Mouse (Mus musculus): ENCODE measurements around the gene Ccpg1.

Ccpg1 gene

DNA sequence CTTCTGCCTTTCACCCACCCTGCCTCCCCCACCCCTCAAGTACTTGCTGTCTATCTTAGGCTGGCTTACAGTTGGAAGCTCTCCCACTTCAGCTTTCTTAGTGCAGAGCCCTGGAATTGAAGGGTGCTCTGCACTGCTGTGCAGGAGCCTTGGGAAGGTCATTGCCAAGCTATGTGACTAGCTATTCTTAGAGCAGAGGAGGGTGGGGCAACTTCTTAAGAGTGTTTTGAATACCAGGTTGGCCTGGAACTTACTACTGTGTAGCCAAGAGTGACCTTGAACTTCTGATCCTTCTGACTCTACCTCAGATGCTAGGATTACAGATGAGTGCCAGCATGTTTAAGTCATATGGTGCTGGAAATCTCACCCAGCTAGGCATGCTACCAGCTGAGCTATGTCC is 10.9 kb downstream of the Ccpg1 start:
- DNase-seq (ENCODE audit: low spot score), result no peak

DNA sequence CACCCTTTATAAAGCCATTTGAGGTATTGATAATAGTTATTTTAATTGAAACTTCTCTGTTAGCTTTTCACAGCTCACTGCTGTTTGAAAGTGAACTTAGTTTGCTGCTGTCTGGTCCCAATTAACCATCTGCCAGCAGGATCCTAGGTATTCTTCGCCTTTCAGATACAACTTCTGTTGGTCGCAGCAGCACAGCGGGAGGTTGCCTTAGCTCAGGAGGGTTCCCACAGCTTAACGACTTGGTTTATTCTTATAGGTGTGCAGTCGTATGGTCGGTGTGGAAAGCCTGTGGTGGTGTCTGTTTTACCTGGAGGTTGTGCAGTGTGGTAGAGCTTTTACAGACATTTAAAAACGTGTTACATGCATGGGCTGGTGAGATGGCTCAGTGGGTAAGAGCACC is 11.6 kb downstream of the Ccpg1 start:
- no peak for DNase-seq (ENCODE audit: low spot score)

DNA sequence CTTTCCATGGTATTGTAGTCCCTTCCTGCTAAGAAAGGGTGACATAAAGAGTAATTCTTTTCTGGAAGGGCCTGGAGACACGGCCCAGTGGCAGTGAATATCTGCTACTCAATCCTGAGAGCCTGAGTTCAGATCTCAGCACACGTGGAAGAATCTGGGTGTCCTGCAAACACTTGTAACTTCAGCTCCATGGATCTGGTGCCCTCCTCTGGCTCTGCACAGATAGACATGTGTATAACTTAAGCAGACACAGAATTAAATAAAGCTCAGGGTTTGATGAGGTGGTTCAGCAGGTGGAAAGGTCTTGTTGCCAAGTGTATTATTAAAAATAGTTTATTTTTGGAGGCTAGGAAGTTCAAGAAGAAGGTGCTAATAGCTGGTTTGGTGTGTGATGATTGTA is 15.3 kb downstream of the Ccpg1 start:
- no peak for DNase-seq (ENCODE audit: low spot score)

DNA sequence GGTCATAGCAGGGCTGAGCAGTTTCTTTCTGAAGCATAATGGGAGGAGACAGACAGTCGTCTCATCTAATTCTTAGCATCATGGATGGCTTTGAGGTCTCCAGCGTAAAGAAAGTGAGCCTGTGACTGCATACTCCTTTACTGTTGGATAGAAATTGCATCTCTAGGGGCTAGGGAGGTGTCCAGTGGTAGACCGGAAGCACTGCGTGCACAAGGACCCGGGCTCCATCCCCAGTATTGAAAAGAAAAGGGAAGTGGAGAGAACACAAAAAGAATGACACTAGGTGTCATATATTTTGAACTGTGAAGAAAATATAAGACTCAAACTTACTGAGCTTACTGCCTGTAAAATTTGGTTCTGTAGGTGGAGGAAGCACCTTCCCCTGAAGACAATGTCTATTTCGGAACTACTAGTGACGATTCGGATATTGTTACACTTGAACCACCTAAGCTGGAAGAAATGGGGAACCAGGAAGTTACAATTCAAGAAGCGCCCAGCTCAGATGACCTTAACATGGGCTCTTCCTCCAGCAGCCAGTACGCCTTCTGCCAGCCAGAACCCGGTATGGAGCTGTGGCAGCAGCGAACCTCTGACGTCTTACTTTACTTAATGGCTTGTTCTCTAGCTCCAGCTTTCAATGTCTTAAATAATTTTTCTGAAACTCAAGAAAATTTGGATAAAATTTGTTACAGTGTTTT is 16.2 kb downstream of the Ccpg1 start:
- no peak for DNase-seq (ENCODE audit: low spot score)

DNA sequence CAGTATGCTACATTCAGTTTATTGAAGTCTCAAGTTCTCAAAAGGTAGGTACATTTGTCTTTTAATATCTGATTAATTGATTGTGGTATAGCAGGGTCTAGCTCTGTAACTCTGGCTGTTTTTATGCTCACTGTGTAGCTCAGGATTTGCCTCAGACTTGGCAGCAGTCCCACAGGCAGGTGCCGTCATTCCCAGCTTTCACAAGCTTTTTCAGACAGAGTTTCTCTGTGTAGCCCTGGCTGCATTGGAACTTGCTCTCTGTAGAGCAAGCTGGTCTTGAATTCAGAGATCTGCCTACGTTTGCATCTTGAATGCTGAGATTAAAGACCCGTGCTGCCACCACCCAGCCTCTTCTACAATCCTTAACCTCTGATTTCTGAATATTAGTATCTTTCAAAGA is 16.9 kb downstream of the Ccpg1 start:
- DNase-seq (ENCODE audit: low spot score), result no peak

DNA sequence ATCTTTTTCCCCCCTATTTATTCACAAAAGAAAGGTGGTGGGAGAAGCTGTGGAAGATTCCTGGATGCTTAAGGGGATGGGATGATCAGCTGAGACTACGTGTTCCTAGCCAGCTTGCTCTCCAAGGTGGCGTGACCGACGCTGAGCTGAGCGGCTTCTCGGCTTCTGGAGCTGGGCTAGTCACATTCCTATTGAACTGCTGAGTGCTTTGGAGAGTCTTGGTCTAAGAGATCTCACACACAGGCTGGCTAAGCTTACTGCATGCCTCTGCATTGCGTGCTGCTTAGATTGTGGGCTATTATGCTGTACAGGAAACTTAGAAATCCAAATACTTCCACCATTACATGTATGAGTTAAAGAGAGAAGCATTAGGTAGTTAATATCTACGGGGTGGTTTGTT is 18.8 kb downstream of the Ccpg1 start:
- DNase-seq (ENCODE audit: low spot score), result no peak

DNA sequence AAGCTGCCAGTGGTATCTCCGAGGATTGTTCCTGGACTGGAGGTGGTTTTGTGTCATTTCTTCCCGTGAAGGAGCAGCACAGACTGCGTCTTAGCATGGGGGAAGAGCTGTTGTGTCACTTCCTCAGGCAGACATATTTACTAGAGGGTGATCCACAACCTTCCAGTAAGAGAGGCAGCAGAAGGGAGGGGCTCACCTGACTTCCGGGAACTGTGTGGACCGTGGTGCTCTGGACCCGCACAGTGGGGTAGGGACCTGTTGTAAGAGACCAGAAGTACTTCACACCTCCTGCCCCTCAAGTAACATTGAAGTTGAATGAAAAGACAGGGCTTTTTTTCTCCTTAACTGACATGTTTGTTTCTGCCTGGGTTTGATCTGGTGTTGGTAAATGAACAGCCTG is 19.9 kb downstream of the Ccpg1 start:
- DNase-seq (ENCODE audit: low spot score), result no peak

DNA sequence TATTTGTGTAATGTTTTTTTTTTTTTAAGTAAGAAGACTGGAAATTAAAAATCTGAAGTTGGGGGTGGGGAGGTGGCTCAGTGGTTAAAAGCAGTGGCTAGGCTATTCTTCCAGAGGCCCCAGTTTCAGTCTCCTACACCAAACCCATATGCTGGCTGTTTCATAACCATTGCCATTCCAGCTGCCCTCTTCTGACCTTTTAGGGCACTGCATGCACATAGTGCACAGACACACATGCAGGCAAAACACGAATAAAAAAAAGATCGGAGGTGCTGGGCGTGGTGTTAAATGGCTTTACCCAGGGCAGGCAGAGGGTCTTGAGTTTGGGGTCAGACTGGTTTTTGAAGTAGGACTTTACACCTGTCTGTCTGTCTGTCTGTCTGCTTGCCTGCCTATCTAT is 20.9 kb downstream of the Ccpg1 start:
- DNase-seq (ENCODE audit: low spot score), result no peak

DNA sequence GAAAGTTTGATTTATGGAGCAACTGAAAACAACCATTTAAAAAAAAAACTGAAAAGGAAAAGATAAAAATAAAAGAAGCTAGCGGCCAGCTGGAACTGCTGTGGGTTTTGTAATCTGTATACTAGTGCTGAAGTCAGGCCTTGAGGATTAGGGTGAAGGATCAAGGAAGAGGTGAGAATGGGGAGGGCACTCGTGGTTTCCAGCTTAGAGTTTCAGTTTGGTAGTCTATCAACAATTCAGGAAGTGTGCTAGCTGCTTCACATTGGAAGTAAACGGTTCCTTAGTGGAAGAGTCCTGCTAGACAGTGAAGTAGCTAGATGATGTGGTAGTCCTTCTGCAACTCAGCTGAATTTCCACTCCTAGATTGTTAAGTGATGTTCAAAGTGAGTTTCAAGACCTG is 23.2 kb downstream of the Ccpg1 start:
- no peak for DNase-seq (ENCODE audit: low spot score)

DNA sequence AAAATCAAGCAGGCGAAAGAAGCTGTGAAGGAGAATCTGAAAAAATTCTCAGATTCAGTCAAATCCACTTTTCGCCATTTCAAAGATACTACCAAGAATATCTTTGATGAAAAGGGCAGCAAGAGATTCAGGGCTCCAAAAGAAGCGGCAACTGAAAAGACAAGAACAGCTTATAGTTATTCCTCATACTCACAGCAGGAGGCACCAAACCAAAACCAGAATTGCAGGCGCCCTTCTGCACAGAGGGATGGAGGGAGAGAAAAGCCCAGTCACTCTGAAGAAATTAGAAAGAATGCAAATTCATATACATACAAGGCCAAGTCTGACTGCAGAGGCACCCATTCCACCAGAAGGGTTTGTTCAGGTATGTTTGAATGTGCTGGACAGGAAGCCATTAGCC is 27.4 kb downstream of the Ccpg1 start:
- DNase-seq (ENCODE audit: low spot score), result no peak

DNA sequence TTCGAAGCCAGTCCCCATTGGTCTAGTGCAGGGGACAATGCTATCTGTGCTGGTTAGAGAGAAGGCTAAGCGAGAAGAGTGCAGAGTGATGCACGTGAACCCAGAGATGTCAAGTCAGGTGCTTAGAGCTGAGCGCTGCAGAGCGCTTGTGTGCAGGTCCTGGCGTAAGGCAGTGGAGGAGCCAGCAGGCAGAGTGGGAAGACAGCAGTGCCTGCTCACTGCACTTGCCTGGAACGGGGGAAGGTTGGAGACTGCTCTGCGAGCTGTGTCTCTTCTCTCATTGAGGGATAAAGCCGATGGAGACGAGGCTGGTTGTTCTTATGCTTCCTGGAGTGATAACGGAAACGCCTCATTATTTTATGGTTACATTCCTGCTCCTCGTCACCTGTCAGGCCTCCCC is 29.5 kb downstream of the Ccpg1 start:
- no peak for DNase-seq (ENCODE audit: low spot score)

DNA sequence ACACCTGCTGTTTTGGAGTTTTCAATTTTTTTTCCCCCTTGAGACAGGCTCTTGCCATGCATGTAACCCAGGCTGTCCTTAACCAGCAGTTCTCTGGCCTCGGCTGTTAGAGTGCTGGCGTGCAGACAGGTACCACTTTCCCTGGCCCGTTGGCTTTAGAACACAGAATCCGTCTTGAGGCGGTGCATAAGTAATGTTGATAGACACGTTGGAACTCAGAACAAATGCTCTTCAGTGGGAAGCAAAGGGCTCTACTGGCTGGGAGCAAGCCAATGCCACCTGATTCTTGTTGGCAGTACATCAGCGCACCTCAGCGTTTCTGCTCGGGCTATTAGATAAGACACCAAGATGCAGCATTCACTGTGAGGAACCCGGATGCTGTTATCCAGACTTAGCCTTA is 34.6 kb downstream of the Ccpg1 start:
- no peak for DNase-seq (ENCODE audit: low spot score)

DNA sequence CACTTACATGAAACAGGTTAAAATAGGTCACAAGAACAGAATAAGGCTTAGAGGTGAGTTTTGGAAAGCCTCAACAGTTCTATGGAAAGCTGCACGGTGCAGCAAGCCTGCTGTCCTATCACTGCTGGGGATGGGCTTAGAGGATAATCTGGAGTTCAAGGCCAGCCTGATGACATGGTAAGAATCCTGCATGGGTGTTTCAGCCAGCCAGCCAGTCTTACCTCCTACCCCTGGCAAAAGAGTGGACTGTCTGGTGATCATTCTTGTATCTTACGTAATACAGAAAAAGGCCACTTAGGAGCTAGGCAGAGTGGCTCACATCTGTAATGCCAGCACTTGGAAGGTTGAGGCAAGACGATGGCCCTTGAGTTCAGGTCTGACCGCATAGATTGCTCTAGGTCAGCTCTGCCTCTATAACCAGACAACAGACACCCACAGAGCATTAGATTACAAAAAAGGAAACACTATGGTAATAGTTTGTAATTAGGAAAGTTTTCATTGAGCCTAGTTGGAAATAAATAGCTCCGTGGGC is 35.4 kb downstream of the Ccpg1 start:
- DNase-seq (ENCODE audit: low spot score), result no peak

DNA sequence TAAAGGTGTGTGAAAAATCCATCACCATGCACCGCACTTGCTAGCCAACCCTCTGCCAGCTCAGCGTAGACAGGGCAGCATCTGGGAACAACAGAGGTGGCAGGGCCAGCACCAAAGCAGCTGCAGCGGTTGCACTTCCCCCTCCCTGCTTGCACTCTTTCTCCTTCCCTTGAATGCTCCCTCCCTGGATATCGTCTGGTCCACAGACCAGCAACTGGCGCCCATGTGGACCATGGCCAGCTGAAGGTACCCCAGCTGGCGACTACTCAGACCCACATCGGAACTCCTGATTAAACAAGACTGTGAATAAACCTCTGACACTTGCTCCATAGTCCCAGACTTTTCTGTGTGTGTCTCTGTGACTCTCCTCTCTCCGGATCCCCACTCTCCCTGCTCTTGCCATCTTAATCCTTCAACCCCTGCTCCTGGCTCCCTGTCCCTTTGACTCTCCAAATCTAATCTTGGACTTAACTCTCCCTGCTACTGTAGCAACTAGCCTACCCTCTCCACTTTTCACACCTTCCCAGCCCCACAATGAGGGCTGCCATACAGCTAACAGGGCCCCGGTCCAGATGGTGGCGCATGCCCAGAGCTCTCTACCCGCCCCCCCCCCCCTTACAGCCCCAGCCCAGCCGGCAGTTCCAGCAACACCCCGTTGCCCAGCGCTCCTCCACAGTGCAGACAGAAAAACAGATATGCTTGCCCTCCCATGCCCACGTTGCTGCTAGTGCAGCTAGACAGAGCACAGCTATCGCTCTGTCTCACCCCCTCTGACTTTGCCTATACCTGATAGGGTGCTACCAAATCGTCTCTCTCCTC is 40.8 kb downstream of the Ccpg1 start:
- DNase-seq (ENCODE audit: low spot score), result peak; percentile 29

DNA sequence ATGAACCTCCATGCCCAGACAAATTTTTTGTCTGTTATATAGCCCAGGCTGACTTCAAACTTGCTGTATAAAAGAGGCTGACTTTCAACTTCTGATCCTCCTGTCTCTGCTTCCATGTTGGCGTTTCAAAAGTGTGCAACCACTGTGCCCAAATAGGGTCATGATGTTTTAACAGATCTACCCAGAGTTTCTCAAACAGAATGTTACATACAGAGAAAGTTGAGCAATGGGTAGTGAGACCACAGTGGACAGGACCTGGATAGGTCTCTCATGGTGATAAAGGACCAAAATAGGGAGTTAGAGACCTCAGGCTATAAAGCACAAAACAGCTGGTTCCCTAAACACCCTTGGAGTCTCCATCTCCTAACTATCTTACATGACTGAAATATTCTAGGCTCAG is 45.2 kb downstream of the Ccpg1 start:
- no peak for DNase-seq (ENCODE audit: low spot score)

DNA sequence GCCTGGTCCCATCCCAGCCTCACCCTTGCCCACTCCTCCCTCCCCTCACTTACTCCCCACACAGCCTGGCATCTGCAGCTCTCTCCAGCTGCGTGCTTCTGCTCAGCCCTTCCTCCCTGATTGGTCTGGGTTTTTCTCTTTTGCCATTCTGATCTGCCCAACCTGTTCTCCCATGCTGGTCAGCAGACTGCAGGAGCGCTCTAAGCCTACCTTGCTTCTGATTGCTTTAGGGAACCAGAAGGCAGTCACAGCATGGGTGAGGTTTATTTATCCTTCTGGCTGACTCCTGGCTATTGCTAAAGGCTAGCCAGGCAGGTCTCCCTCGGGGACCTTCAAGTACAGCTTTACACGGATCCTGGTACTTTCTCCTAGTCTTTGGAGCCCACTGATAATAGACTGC is 46.2 kb downstream of the Ccpg1 start:
- no peak for DNase-seq (ENCODE audit: low spot score)

DNA sequence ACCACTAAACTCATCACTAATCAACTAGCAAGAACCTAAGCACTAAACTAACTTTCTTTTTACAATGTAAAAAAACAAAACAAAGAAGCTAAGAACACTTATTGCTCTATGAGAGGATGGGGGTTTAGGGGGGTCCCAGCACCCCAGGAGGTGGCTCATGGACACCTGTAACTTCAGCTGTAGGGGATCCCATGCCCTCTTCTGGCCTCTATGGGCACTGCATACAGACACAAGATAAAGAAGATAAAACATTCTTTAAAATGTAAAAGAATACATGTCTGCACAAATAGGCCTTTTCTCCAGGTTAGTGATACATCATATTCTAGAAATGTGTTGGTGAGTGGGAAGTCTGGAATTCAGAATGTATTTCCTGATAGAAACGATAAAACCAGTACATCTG is 48.2 kb downstream of the Ccpg1 start:
- DNase-seq (ENCODE audit: low spot score), result no peak

DNA sequence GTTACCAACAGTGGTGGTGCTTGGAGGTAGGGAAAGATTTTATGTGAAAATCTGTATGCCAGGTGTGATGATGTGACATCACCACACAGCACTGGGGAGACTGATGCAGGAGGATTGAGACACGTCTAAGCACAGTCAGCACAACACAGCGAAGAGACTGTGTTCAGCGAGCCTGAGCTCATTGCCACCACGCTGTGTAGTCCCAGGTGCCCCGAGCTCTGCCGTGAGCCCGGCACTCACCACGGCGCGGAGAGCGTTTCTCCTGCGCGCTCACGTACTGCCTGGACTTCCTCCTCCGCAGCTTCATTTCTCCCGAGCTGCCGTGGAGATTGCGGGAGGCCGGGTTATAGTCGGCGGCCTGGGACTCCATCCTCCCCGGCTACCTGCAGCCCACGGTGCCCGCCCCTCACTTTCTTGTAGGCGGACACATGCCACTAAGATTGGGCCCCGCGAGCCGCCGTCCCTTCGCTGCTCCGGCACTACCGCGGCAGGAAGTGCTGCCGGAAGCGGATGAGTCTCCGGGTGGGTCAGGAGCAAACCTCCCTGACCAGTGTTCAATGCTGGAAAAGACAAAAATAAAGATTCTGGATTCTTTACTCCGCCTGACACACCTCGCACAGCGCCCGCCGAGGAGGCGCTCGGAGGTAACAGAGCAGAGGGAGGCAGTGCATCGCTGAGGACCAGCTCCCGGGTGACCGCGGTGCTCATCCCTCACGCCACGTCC is 54.2 kb downstream of the Ccpg1 start:
- peak; percentile 90 for DNase-seq (ENCODE audit: low spot score)

DNA sequence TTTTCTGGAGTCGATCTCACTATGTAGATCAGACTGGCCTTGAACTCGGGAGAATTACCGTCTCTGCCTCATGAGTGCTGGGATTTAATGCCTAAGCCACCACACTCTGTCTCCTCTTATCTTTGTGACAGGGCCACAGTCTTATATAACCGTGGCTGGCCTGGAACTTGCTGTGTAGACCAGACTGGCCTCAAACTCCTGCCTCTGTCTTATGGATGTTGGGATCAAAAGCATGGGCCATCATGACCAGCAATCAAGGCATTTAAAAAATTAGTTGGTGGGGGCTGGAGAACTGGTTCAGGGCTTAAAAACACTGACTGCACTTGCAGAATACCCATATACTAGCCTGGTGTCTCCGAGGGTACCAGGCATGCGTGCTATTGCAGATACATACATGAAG is 54.9 kb downstream of the Ccpg1 start, which contains the start of gene Pigb:
Gene Pigb, minus strand, starts transcription at position 299 of the 400 bp plus-strand sequence.
- DNase-seq (ENCODE audit: low spot score), result no peak

DNA sequence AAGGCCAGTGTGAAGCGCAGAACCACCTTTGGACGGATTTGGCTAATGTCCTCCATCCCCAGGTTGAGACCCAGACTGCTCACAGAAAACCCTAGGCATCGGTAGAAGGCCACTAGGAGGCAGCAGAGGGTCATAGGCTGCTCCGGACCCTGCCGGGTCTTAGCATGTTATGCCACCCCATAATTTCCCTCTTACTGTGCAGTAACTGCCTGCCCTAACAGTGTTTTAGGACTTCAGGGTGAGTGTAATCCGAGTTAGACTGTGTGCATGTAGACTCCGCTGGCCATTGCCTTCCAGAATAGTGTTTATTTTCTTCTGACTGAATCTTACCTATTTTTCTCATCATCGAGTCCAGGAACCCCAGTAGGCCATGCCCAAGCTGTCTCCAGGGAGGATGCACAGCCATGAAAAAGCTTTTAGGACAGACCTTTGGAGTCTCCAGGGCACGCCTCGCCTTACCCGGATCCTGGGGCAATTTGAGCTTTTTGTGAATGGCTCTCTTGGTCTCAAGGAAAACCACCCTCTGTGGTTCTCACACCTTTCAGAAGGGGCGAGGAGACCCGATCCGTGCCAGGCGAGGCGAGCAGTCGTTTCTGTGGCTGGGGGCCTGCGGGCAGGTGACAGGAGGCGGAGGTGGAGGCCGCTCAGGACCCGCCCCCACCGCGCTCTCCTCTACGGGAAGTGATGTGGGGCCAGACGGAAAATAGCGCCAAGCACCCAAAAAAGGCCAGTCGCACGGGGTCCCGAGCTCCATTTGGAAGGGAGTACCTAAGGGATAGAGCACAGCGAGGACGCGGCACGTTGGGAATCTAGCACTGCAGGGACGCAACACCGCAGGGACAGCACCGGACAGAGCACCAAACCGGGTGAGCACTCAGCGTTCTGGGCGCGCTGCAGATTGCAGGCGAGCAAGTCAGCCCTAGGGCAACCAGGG is 59.2 kb downstream of the Ccpg1 start, which contains the start of gene Rab27a:
Gene Rab27a, plus strand, starts transcription at position 709 of the 934 bp plus-strand sequence.
- DNase-seq (ENCODE audit: low spot score), result peak; percentile 65

DNA sequence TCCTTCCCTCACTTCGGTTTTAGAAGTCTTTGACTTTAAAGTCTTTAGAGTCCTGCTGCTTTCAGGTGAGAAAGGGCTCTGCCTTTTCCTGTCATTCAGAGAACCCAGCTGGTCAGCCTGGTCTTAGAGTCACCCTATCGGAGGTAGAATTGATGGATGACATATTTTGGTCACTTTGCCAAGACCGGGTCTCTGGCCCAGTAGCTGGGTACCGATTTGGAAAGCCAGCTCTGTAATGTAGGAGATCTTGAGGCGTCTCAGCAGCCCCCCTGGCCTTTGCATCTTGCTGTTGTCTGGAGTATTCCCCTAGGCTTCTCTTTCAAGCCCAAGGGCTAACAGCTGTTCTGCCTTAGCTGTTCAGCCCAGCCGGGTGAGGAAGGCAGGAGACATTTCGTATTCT is 60.0 kb downstream of the Ccpg1 start:
- no peak for DNase-seq (ENCODE audit: low spot score)

DNA sequence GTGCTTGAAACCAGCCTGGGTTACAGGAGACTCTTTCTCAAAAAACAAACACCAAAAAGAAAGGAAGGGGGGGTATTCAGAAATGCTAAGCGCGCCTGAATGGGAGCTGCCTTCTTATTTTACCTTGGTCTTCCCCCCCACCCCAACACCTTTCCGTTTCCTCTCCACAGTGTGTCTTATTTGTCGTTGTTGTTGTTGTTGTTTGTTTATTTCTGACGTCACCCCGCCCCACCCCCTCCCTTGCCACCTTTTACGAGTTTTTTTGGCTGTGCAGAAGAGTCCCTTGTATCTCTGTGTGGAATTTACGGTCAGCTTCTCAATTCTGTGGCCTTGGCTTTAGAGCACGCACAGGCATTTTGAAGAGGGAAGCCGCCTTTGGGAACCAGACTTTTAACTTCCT is 60.5 kb downstream of the Ccpg1 start:
- DNase-seq (ENCODE audit: low spot score), result no peak
